Mouse (Mus musculus) left cerebral cortex, postnatal 14 days (tissue): ENCODE measurements at regions not wholly inside any gene's neighbourhood (a gene's known extent, or its start where the extent isn't known, plus 50 kb on each side); places are given as distances from the start of the nearest gene placed in this dataset.
A peak's percentile ranks its signal among the peaks of the same experiment; 100 is the strongest.

ENCODE experiments used
- DNase-seq, 2 experiments: peaks; one replicate each; pipeline ENCODE4 v3.0.0; 2021 to 2022; ENCODE audit warnings: low spot score in 2 of 2, mixed read lengths in 1 of 2
- intact Hi-C: fragments of 180-260 bp; cut with DNase I; formaldehyde crosslinking; loops from one replicate; pipeline ENCODE4 v1.15.1; 2025

- intact Hi-C loops = no loop called here
- no peak for DNase-seq
Measured at GRCm38 (mm10) chr1:35697834-35698500, 370.2 kb upstream of the Hs6st1 start.

DNA sequence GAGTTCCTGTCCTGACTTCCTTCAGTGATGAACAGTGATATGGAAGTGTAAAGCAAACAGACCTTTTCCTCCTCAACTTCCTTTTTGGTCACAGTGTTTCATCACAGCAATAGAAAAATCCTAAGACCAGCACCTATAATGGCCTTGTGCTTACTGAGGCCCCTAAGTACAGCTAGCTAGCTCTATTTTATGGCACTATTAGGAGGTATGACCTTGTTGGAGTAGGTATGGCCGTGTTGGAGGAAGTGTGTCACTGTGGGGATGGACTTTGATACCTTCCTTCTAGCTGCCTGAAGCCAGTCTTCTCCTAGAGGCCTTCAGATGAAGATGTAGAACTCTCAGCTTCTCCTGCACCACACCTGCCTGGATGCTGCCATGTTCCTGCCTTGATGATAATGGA lies 365.6 kb upstream of the Hs6st1 start:
- intact Hi-C loops = no loop called here
- DNase-seq = no peak

GRCm38 (mm10) chr1:35706336-35706735 lies 361.9 kb upstream of the Hs6st1 start:
- intact Hi-C loops = no loop called here
- no peak for DNase-seq

- intact Hi-C loops = no loop called here
- DNase-seq = no peak
Measured at GRCm38 (mm10) chr1:35708176-35708788, 359.9 kb upstream of the Hs6st1 start.

- intact Hi-C loops = no loop called here
- DNase-seq = no peak
Measured at GRCm38 (mm10) chr1:35709214-35709613, 359.0 kb upstream of the Hs6st1 start.

DNA sequence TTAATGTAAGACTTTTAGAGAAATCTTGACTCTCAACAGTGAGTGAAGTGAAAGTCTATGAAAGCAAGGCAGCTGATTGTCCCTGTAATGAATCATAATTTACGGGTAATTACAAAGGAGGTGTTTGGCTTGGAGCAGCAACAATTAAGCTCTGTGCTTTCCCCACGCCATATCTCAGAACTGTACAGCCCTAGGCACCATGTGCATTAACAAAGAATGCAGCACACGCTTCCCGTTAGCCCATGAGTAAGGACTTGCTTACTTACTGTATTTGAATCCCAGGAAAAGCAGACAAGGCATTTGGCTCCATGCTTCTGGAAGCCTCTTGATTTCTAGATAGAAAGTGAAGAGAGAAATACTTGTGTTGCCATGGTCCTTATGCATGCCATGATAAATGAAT lies 354.2 kb upstream of the Hs6st1 start:
- no peak for DNase-seq
- intact Hi-C loops = no loop called here

- intact Hi-C loops = no loop called here
- no peak for DNase-seq
Measured at GRCm38 (mm10) chr1:35715931-35716330, 352.3 kb upstream of the Hs6st1 start.

- no peak for DNase-seq
- intact Hi-C loops = no loop called here
Measured at GRCm38 (mm10) chr1:35717166-35717565, 351.0 kb upstream of the Hs6st1 start.

DNA sequence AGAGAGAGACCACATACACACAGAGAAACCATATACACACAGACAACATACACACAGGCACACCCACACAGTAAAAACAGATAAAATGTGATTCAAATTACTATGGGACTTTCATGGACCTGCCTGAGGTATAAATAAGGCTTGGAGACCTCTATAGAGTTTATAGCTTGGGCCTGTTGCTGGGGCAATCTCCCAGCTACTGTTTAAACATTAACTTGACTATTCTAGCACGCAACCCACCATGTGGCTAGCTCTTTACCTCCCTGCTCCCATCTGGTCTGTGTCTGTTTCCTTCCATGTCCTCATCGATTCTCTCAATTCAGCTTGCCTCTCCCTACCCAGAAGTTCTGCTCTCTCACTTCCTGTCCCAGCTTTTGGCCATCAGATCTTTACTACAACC lies 350.5 kb upstream of the Hs6st1 start:
- intact Hi-C loops = no loop called here
- no peak for DNase-seq

DNA sequence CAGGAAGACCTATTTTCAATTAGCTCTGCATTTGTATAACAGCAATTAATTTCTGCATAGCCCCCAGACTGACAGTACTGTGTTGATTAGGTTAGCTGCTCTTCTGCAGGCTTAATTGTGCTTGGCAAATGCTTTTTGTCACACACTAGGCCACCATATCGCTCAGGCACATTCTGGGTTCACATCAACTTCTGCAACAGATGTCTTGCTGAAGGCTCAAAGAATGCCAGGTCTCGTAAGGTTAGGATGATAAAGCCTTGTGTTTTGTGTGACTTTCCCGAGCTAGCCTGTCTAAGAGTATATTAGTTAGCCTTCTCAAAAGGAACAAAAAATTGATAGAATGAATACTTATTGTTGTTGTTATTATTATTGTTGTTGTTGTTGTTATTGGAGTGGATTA lies 348.1 kb upstream of the Hs6st1 start:
- intact Hi-C loops = no loop called here
- DNase-seq = no peak

DNA sequence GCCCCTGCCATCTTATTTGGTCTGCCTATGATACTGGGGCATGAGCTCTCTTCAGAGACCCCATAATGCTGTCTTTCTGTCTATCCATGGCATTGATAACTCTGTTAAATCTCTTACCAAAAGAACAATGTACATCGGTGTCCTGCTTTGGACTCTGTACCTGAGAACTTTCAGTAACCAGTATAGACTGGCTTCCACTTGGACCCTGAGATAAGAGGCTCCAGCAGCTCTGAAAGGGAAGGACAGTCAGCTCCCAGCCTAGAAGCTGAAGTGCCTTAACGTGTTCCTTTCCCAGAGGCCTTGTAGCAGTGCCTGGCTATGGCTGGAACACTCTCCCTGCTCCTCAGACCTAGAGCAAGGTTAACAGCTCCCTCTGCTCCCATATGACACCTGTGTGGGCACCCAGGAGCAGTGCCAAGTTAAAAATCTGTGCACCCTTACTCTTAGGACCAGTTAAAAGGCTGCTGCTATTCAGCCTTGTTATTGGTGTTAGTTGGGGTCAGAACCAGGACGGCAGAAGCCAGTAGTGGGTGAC lies 343.8 kb upstream of the Hs6st1 start:
- intact Hi-C loops = no loop called here

GRCm38 (mm10) chr1:35726596-35726995 lies 341.6 kb upstream of the Hs6st1 start:
- intact Hi-C loops = no loop called here
- peak; percentile 53 to 74 for DNase-seq

More for the DNA sequence above, 343.8 kb upstream of the Hs6st1 start:
- DNase-seq = no peak

- DNase-seq = no peak
- intact Hi-C loops = no loop called here
Measured at GRCm38 (mm10) chr1:35727310-35727990, 340.8 kb upstream of the Hs6st1 start.

DNA sequence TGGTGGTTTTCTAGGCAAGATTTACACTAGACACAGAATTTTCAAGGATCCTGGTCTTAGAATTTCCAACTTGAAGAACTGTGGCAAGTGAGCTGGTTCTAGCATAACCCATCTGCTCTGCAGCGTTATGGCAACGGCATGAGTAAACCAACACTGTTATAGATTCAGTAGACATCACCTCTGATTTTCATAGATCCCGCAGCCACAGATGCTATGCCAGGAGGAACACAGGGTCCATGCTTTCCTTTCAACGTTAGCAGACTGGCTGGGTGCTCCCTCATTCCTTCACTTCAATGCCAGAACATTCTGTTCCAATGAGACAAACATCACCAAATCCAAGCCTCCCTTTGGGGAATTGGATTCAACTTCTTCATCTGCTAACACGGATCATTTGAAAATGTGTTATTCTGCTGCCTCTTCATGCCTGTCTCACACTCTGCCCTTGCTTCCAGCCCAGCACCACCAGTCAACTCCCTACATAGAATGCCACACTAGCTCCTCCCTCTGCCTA lies 338.4 kb upstream of the Hs6st1 start:
- intact Hi-C loops = no loop called here
- peak in 1 of 2 experiments; percentile 32 for DNase-seq

DNA sequence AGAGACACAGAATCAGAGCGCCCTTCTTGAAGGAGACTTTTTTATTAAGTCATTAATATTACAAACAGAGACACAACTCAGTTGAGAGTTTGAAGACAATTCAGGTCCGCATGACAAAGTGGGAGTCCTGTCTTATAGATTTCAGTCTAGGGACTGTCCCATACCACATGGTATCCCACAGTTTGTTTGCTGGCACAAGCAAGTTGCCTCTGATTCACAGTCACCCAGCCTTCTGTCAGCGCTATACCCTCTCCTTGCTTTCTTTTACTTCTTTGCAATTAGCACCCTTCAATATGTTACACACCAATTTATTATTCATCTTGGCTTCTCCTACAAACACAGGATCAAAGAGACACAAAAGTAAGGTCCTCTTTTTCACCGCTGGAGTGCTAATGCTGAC lies 337.9 kb upstream of the Hs6st1 start:
- no peak for DNase-seq
- intact Hi-C loops = no loop called here

GRCm38 (mm10) chr1:35736247-35736646 lies 332.0 kb upstream of the Hs6st1 start:
- no peak for DNase-seq
- intact Hi-C loops = no loop called here

DNA sequence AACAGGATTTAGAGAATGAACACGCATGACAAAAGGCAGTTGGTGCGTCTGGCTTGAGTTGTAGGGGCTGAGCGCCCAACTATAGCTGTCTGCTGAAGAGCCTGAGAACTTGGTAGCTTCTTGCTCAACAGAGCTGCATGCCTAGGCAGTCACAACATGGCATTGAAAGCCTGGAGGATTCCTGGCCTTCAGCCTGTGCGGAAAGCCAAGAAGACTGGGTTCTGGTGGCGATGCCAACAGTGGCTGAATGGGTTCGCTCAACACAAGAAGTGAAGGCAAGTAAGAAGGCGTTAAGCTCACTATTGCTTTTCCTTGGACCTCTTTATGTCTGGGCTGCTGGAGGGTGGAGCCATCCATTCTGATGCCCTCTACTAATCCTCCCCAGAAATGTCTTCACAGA lies 318.6 kb upstream of the Hs6st1 start:
- intact Hi-C loops = loop anchor here (10.0 kb wide), 1 partner anchor 315 kb away; the partner anchor contains the start of gene Hs6st1
- peak; percentile 15 to 30 for DNase-seq

- intact Hi-C loops = no loop called here
- no peak for DNase-seq
Measured at GRCm38 (mm10) chr1:35750092-35750521, 318.1 kb upstream of the Hs6st1 start.

- intact Hi-C loops = no loop called here
- no peak for DNase-seq
Measured at GRCm38 (mm10) chr1:35752636-35753035, 315.6 kb upstream of the Hs6st1 start.

- intact Hi-C loops = no loop called here
- DNase-seq = no peak
Measured at GRCm38 (mm10) chr1:35754170-35754569, 314.0 kb upstream of the Hs6st1 start.
